Mouse (Mus musculus) right cerebral cortex, postnatal 14 days (tissue): ENCODE results near the gene Cav2.
A peak's percentile ranks its signal among the peaks of the same experiment; 100 is the strongest.

Source experiments
- DNase-seq: peaks from one replicate; pipeline ENCODE4 v3.0.0; 2022

The Cav2 gene

DNA sequence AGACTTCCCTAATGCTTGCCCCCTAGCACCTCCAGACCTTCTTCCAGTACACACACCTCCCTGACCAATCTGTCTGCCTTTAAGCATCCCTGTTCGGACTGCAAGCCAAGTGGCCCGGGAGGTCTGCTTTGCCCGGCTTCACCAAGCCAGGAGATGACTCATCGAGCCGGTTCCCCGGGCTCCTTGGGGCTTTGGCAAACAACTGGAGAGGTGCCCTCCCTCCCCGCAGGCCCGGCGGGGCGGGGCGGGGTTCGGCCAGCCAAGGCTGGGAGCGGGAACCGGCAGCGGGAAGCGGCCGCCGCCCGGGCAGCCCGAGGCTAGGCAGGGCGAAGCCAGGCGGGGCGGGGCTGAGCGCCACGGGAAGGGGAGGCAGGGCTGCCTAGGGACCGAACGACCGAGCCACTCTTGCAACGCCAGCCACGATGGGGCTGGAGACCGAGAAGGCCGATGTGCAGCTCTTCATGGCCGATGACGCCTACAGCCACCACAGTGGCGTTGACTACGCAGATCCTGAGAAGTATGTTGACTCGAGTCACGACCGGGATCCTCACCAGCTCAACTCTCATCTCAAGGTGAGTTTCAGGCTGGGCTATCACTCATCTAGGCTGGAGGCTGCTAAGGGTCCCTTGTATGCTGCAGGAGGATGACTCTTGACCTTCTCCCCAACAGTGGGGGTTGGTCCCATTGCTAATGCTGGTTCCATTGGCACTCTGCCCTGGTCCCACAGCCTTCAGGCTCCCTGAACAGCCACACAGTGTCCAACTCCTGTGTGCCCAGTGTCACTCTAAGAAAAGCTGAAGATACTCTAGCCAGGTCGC is at the start of gene Cav2:
TSS of gene Cav2 (plus strand) at position 247 of the 818 bp plus-strand sequence.
- DNase-seq, result peak; percentile 42

DNA sequence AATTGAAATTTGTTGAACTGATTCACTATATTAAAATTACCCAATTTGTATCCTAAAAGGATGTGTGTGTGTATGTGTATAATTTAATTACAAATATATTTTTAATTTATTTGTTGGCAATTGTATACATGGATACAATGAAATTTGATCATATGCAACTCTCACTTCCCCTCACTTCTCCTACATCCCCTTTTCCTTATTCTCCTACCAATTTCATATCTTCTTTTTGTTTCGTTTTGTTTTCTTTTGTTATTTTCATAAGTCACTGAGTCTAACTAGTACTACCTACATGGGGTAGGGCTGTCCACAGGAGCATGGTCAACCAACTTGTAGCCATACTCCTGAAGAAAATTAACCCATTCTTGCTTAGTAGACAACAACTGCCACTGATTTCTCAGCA is 41.3 kb upstream of the Cav2 start:
- no peak for DNase-seq

DNA sequence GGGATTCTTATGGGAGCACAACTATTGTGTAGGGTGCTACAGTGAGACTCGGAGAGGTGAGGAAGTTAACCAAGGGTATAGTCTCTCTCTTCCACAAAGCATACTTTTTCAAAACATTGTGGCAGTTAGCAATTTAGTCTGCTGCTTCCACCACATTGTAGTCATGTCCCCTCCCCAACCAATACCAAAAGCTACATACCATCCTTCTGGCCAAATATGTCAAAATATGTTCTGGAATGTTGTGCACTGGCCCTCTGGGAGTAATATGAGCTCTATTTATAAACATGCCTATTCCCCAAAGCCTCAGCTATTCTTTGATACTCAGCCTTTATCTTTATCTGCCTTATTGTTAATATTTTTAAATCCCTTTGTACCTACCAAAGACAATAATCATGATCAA is 40.0 kb upstream of the Cav2 start:
- no peak for DNase-seq

GRCm38 (mm10) chr6:17246959-17247358 is 34.0 kb upstream of the Cav2 start:
- DNase-seq, result no peak

DNA sequence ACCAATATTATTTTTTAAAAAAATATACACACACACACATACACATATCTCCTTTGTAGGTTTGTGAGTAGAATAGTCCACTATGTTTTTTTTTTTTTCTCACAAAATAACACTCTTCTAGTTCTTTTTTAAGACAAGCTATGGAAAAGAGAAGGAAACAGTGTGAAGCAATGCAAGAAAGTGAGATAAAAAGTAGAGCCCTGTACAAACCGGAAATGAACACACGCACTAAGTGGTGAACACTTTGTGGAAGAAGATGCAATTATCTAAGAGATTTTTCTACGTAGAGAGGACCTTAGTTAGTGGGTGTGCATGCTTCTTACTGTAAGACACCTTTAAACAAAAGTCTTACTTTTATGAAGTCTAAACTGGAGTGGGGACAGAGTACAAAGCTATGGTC is 33.3 kb upstream of the Cav2 start:
- no peak for DNase-seq

GRCm38 (mm10) chr6:17248241-17248640 is 32.7 kb upstream of the Cav2 start:
- no peak for DNase-seq

GRCm38 (mm10) chr6:17251958-17252357 is 29.0 kb upstream of the Cav2 start:
- DNase-seq, result no peak

DNA sequence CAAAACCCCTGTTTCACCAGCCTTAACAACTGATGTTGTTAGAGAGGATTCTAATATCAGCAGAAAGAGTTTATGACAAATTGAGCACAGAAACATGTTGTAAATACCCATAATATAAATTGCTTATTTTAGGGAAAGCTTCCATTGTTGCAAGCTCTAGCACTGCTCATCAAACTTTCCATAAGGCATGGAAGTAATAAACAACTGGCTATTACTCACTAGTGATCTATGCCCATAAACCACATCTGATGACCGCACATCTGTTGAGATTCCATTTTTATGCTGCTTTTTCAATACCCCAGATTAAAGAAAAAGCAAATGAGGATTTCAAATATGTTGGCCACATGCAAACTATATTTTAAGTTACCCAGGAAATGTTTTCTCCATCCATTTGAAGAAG is 22.8 kb upstream of the Cav2 start:
- DNase-seq, result no peak

DNA sequence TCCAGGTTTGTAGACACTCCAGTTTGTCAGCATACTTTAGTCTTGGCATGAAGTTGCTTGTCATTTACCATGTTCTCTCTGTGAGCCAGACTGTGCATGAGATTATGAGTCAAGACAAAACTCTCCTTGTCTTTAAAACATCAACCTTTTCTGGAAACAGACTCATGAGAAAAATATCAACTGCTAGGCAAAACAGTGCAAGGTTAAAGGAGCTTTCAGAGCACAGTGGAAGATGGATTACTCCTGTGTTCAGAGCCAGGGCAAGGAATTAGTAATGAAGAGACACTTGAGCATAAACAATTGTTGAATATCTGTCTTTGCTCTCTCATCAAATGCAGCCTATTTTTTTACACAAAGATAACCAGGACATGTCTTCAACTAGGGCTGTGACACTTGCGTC is 22.1 kb upstream of the Cav2 start:
- DNase-seq, result no peak

DNA sequence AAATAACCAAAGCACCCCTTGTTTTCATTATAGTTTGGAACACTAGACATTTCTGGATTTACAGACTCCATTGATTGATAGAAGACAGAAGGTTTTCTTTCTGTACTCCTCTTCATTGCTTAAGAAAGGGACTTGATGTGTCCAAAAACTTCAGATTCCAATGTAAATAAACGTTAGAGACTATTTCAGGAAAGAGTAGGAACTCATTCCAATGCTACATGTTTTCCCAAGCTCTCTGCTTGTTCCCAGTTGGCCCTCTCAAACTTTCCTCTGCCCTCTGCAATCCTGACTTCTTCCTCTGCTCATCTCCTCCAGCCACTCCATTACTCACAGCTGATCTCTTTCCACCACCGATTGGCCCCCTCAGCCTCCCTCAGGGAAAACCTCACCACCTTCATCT is 18.2 kb upstream of the Cav2 start:
- no peak for DNase-seq

GRCm38 (mm10) chr6:17265043-17265442 is 15.9 kb upstream of the Cav2 start:
- DNase-seq, result no peak

DNA sequence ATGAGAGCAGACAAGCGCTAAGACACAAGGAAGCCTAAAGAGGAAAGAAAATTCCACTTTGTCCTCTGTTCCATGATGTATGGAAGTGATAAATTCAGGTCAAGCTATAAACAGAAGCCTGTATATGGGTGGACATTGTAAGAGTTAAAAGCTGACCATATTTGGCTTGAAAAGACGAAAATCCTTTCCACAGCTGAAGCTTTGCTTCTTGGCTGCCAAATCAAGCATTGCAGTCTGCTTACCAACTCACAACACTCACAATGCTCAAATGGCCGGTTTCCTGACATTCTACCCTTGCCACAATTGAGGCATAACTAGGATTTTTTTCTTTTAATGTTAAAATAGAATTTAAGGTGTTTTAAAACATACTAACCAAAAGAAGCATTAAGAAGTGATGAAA is 14.5 kb upstream of the Cav2 start:
- DNase-seq, result no peak

GRCm38 (mm10) chr6:17278366-17278765 is 2.6 kb upstream of the Cav2 start:
- DNase-seq, result no peak

DNA sequence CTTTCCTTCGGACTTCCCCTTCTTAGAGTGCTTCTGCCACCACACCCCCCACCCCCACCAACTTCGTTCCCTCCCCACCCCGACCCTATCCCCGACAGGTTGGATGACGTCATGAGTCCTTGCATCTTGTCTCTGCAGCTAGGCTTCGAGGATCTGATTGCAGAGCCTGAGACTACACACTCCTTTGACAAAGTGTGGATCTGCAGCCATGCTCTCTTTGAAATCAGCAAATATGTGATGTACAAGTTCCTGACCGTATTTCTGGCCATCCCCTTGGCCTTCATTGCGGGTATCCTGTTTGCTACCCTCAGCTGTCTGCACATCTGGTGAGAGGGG is 740 bp downstream of the Cav2 start:
- no peak for DNase-seq

- DNase-seq, result no peak
These were observed 1.2 kb downstream of the Cav2 start for GRCm38 (mm10) chr6:17282159-17282558.

DNA sequence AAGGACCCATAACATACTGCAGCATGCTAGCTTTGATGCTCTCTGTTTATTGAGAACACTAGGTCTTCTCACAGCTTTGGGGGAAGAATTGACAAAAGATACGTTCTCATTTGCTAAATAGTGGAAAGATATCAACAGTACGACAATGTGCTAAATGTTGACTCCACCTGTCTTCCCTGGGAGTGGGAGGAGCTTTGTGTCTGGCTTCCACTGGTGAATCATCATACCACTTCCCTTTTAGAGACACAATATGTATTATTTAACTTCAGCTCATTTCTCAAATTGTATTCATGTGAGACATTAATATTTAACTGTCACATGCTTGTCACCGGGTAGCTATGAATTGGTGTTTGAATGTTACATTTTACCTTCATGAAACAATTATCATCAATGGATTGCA is 2.8 kb downstream of the Cav2 start:
- no peak for DNase-seq

DNA sequence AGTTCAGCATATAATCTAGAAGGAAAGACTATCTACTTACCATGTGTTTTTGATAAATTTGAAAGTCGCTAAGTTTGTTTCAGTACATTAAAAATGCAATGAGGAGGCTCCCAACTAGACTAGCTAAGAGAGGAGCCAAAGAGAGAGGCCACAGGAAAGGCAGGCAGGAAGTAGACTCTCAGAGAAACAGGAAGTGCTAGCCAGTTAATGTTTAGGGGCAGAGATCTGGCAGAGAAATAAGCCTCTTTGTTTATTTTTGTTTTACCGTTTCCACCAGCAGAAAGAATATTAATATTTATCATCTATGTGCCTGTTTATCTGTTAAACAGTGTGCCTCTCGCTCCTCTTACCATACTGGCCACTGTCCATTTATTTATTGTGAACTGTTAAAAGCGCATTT is 5.4 kb downstream of the Cav2 start:
- no peak for DNase-seq

GRCm38 (mm10) chr6:17295116-17295515 is 14.1 kb downstream of the Cav2 start:
- DNase-seq, result no peak

DNA sequence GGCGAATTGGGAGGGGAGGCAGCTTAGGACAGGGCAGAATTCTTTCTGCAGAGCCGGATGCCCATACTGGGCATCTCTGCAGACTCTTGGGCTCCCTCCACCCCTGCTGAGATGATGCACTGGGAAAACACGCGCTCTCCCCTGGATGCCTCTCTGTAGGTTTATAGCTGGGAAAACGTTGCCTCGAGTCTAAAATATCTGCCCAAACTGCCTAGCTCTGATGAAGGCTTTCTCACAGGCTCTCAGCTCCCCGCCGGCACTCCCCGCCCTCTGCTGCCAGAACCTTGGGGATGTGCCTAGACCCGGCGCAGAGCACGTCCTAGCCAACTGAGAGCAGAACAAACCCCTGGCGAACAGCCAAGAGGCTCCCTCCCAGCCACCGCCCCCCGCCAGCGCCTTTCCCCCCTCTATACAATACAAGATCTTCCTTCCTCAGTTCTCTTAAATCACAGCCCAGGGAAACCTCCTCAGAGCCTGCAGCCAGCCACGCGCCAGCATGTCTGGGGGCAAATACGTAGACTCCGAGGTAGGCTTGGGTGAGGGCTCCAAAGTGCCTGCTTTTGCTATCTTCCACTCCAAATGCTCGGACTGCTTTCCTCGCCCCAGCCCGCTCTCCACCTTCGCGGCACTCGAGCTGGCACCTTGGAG is 25.1 kb downstream of the Cav2 start, which contains the start of gene Cav1:
TSS of gene Cav1 (plus strand) at position 382 of the 648 bp plus-strand sequence.
- DNase-seq, result peak; percentile 66

GRCm38 (mm10) chr6:17306602-17307325 is 25.8 kb downstream of the Cav2 start:
- DNase-seq, result no peak

GRCm38 (mm10) chr6:17307461-17308115 is 26.6 kb downstream of the Cav2 start:
- peak; percentile 64 for DNase-seq

DNA sequence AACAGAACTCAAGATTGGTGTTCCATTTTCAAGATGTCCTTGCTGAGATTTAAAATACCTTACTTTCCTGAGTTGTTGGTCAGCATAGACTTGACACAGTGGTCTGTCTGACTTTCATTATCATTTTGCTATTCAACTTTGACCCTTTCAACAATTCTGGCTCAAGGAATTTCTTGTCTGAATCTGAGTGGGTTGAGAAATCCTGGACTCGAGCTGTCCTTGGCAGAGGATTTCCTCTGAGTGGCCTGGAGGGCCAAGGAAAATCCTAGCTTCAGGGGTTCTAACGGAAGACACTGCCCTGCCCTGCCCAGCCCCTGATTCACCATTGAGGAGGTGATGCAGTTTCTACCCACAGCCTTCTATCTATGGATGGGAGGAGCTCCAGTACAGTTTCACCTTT is 27.7 kb downstream of the Cav2 start:
- no peak for DNase-seq

DNA sequence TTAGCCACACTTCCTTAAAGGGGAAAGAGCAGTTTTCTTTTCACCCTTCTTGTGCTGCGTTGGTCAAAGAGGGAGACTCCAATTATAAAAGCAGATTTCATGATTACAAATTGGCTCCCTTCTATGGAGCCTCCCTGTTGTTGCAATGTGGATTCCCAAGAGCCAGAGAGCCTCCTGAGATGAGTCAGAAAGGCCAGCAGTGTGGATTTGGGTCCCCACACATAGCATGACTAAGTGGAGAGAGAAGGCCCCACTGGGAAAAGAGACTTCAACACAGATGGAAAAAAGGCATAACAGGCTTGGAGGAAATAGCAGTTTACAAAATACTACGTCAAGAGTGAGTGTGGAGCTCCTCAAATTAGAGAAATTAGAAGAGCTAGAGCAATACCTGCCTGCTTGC is 28.3 kb downstream of the Cav2 start:
- no peak for DNase-seq
